Mouse (Mus musculus) bone marrow, adult 2 months (tissue): ENCODE data around the gene Parp3.

Experiments used
- CTCF ChIP-seq: fragments of 200-500 bp; IDR thresholded peaks from 2 replicates; pipeline ENCODE4 v1.5.1; 2011; ENCODE audit warnings: low read length, control low read depth; ENCODE audit not compliant: control insufficient read depth, insufficient read depth
- POLR2A ChIP-seq: fragments of 200-500 bp; IDR thresholded peaks from 2 replicates; pipeline ENCODE4 v1.6.1; 2011; ENCODE audit warnings: low read depth, mild to moderate bottlenecking, control low read depth, low read length, borderline replicate concordance; ENCODE audit not compliant: control insufficient read depth

DNA sequence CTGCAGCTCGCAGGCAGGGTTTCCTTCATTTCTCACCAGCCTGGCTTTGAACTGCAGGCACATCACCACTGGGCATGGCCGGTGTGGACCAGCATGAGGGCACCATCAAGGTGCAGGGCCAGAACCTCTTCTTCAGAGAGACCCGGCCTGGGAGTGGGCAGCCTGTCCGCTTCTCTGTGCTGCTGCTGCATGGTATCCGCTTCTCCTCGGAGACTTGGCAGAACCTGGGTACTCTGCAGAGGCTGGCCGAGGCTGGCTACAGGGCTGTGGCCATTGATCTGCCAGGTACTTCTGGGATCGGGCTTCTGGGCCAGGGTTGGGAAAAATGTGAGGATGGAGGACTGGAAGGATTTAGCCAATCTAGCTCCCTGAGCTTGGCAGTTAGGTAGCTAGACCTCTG is 26.8 kb downstream of the Parp3 start:
- no peak for TF ChIP-seq CTCF
- no peak for TF ChIP-seq POLR2A
